Mouse (Mus musculus) spleen, postnatal 10 days (tissue): ENCODE results near the gene Rad51b.
A peak's percentile ranks its signal among the peaks of the same experiment; 100 is the strongest.

Experiments used
- DNase-seq, 2 experiments: peaks; one replicate each; pipeline ENCODE4 v3.0.0; 2021 to 2022; ENCODE audit warnings: low spot score in 2 of 2

Rad51b gene

DNA sequence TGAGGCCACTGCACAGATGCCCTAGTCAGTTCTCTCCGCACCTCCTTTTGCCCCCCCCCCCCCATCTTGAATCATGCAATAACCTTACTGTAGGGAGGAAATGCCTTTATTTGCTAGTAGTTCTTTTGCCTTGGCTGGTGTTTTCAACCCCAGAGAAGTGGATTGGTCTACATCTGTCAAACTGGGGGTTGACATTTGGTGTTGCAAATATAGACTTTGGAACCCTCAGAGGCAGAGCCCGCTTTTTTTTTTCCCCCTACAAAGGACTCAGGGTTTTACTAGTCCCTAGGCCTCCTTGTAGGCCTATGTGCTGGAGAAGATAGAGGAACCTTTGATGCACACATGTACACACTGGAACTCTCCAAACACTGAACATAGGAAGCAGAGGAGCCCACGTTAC lies 501.4 kb downstream of the Rad51b start:
- DNase-seq, result no peak

DNA sequence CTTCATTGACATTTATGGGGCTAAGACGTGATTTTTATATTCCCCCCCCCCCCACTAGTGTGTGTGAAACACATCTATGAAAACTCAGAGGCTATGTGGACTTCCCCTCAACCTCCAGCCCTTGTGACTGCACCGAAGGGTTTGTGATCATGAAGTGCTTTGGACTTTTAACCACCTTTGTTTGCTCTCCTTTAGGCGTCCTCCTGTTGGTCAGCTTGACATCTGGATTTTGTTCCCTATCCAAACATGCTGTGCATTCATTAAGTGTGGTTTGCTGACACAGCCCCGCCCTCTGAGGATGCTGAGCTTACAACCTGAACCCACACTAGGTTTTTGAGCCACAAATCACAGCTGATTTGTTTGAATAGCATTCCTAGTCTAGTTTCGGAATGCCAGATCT lies 502.3 kb downstream of the Rad51b start:
- DNase-seq, result no peak

DNA sequence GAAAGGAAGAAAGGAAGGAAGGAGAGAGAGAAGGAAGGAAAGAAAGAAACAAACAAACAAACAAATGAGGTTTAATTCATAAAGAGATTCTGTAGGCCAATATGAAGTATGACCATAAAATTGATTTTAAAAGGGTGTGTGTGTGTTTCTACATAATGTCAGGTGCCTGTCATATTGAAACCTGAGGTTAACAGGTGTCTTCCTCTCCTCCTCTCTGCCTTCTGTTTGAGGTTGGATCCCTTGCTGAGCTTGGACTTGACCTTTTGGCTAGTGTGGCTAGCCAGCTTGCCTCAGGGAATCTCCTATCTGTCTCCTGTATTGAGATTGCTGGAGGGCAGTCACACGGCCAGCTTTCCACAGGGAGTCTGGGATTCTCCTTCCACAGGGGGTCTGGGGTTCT lies 506.6 kb downstream of the Rad51b start:
- no peak for DNase-seq

DNA sequence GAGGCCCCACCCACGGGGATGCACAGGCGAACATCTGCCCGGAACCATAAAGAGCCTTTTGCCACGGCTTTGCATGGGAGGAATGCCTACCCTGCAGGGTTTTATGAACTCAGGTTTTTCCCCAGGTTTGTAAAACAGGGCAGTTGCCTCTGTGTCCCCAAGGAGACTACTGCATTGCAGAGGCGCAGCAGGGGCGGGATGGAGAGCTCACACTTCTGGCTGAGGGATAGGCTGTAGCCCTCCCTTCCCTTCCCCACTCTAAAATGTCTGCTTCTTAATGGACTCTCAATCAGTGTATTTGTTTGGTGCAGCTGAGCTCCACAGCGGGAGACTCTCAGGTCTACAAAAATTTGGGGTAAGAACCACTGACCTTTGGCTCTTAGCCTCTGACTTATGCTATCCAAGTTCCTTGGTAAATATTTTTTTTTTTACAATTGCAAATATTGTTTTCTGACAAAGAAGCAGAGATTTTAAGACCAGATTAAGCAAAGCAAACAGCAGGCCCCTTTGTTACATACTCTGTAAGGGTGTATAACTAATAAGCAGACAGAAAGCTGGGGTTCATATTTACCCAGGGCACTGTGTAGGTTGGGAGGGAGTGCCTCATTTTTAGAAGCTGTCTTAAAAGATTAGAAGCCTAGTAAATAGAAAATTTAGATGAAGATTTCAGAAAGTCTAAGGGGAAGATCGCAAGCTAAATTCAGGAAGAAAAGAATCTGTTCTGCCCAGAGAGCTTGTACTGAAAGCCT lies 507.9 kb downstream of the Rad51b start:
- DNase-seq, result no peak

DNA sequence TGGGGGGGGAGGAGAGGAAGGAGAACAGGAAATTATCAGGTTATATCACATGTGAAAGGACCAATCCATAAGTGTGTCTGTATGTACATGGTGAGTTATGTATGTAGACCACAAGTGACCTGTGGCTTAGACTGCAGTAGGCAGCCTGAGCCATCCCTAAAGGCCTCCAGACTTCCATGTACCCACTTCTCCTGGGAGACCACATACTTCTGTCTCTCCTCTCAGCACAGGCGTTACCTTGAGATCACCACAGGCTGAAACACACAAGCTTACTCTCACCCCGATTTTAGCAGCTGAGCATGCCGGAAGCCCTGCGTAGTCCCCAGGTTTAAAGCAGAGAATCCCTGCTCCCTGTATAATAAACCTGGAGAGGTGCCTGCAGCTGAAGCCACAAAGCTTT lies 509.9 kb downstream of the Rad51b start:
- DNase-seq, result no peak

DNA sequence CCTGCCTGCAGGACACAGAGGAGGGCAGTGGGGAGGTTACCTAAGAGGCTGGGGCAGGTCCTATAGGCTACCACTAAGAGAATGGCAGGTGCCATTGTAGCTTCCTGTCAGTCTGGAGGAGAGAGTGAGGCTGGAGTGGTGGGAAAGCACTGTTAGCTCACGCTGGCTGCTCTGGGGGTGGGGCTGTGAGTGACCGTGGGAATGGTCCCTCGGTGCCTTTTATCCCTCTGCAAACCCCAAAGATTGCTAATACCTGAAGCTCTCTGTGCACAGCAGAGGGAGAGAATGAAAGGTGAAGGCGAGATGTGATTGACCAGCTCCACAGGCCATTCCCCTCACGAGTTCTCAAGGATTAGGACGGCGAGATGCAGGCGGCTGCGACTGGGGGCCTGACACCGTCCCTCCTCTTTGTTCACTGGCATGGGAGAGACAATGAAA lies 510.3 kb downstream of the Rad51b start:
- DNase-seq, result no peak

DNA sequence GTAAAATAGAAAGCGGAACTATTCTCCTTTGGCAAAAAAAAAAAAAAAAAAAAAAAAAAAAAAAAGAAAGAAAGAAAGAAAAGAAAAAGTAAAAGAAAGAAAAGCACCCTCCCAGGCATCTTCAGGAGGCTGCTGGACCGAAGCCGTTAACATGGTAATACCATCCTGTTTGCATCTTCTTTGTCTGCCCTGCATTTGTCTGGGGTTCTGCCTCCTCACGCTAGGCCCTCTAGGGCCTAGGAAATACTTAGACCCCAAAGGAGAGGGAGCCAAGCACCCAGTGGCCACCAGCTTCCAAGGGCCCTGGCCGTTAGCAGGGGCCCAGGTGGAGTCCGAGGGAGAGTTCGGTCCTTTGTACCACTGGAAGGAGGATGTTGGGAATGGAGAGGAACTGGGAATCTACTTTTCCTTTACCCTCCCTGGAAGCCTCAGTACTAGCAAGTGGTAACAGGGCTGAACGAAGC lies 510.9 kb downstream of the Rad51b start:
- DNase-seq, result no peak

DNA sequence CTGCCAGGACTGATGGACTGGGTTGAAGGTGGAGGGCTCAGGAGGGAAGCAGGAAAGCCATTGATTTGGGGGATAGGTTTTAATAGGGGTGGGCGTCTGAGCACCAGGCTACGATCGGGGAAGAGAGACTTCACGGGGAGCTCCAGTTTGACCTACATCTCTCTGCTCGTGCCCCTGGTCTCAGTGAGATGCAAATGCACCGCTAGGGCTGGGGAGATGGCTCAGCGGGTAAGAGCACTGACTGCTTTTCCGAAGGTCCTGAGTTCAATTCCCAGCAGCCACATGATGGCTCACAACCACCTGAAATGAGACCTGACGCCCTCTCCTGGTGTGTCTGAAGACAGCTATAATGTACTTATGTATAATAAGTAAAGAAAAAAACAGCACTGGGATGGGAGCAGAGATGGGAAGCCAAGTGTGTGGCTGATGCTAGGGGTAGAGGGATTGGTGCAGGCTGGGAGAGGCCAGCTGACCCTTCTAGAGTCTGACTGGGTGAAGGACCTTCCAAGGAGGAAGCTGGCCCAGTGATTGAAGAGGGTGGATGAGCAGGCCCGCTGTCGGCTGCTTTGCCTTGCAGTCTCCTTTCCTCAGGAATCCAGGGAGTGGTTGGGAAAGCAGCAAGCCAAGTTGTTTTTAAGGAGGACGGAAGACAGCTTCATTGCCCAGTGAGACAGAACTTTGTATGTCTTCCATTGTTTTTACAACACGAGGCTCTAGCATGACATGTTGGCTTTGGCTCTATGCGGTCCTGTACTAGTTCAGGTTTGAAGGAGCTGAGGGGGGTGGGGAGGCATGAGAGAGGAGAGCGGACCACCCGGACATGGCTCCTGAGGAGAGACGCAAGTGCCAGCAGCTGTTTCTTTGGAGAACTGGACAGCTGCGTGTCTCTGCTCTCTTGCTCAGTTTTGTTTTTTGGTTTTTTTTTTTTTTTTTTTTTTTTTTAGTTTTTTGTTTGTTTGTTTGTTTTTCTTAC lies 511.6 kb downstream of the Rad51b start:
- DNase-seq, result no peak

DNA sequence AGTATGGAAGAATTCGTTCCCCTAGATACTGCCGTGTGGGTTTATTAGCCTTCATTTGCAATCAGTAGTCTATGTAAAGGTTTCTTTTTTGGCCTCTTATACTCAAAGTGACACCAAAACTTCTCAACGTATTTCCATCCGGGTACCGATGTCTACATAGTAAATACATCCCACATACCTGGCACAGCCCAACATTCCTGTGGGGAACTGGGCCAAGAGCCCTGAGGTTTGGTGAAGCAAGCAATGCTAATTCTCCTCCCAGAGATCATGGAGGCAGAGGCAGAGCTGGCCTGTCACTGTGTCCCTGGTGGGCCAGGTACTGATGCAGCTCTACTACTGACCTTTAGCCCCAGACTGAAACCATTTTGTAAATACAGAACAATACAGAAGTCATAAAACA lies 512.4 kb downstream of the Rad51b start:
- DNase-seq, result no peak

DNA sequence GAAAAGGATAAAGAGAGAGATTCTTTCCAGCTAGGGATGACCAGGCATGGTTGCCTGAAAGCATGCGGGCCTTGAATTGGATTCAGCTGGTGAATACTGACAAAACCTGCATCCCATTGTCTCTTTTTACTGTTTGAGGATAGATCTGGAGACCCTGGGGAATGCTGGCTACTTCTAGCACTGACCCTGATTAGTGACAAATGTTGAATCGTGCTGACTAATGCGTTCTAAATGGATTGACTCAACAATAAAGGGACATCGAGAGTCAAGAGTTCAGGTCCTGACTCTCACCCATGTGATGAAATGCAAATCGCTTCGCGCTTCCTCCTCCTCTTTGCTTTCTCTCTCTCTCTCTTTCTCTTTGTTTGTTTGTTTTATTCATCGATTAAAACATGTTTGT lies 515.3 kb downstream of the Rad51b start:
- no peak for DNase-seq

DNA sequence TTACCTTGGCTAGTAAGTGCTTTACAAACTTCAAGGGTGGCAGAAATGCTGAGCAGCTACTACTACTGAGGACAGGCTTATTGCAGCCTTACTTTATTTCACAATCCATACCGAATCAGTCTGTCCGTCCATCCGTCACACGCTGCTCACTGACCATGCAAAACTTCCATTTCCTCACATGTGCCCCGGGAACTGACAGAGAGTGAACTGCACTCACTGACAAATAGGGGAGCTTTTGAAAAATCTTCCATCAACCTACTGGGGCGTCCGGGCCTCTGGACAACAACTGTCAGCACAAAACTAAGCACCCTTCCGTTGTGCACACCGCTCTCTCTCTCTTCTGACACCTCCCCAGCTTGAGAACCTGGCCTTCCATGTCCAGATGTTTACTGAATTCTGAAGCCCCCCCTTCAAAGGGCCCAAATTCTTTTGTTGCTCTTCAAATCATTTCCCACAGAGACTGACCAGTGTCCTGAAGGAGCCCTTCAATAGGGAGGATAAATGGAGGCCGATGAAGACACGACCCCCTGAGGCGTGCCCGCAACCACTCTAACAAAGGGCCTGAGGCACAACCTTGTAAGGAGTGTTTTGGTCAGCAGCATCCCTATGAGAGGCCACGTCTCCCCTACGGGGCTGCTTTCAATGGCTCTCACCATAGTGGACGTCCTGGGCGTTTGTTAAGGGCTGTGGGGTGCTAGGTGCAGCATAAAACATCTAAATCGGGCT lies 515.9 kb downstream of the Rad51b start:
- DNase-seq, result no peak

DNA sequence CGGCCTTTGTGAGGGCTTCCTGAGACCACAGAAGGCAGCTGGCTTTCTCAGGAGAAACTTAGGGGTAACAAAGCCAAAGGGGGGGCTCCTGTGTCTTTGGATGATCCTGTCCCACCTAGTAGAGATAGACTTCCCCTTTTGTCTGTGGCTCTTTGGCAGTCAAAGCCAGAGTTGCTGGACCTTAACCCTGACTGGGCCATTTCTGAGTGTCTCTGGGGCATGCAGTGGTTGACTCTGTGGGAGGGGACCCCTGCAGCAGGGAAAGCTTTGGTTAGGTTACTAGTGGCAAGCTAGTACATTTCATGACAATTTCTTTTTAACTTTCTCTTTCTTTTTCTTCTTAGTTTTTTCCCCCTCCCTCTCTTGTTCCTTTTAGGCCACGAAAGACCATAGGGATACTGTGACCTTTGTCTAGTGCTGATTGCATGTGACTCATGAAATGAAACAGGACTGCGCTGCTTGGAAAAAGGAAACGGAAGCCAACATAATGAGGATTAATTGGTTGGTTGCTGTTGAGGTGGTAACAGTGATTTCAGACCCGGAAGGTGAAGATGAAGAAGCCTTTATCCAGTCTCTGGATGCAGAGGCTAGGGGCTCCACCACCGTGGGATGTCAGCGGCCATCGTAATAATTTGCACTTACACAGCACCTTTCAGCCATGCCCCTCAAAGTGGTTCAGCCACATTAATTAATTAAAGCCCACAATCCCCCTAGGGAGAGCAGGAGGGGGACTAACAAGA lies 516.7 kb downstream of the Rad51b start:
- no peak for DNase-seq

DNA sequence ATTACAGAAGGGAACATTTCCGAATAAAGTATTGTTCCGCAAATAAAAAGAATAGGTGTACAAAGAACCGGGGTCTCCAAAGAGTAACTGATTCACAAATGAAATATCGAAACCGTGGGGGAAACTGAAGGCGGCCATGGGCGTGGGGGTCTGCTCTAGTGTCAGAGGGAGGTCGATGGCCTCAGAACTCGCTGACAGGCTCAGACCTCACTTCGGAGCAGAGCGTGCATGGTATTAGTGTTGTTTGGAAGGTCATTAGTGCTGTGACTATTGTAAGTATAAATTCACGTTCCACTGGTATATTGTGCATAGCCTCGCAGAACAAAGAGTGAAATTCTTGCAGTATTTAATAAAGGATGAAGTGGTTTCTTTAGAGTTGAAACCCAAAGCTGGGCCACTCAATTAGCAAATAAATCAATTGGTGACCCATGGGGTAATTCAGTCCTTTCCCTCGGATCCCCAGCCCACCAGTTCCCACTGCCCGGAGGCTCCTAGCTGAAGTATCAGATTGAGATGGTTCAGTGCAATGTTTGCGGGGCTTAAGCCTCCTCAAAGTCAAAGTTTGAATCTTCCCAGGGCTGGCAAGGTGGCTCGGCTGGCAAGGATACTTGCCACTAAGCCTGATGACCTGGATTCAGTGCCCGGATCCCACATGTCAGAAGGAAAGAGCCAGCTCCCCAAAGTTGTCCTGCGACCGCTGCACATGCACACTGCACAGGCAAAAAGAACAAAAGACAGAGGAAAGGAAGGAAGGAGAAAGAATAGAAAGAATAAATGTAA lies 517.4 kb downstream of the Rad51b start:
- no peak for DNase-seq

DNA sequence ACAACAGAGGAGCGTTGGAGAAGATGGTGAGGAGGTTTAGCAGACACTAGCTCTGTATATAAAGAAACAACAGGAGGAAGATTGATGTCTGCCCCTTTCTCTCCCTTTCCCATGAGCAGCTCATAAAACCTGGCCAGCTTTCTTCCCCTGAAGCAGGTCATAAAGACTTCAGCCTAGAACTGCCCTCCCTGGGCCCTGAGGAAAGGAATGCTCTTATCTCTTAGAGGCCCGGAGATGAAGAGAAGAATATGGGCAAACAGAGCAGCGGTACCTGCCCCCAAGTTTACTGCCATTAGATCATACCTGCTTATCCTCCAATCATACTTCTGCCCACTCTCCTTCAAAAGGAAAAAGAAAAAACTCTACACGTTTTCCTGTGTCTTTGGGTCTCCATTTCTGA lies 519.2 kb downstream of the Rad51b start:
- no peak for DNase-seq

DNA sequence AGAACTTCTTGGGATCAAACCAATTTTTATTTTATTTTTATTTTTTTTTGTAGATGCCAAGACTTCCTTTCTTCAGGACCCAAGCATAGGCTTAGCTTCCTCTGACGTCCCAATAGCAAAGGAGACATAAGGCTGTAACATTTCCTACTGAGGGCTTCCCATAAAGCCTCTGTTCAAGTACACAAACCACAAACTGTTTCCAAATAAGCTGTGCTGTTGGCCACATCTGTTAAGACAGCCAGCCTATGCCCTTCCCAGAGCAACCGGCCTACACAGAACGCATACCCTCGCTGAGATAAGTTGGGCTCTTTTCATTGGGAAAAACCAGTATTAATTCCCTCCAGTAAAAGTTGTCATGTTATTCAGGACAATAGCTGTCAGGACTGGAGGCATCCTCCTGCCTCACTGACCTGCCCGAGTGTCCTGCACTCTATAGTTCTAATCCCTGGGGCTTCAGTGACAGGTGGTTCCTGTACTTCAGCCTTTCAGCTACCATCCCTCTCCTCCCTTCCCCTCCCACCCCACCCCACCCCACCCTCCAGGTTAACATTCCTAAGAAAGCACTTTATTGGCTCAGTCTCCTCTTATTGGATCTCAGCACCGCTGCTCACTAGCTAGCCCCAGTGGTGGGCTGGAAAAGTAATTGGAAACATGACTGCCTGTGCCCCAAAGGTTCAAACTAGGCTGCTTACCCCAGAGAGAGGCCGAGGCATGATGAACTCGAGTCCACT lies 523.3 kb downstream of the Rad51b start:
- no peak for DNase-seq

DNA sequence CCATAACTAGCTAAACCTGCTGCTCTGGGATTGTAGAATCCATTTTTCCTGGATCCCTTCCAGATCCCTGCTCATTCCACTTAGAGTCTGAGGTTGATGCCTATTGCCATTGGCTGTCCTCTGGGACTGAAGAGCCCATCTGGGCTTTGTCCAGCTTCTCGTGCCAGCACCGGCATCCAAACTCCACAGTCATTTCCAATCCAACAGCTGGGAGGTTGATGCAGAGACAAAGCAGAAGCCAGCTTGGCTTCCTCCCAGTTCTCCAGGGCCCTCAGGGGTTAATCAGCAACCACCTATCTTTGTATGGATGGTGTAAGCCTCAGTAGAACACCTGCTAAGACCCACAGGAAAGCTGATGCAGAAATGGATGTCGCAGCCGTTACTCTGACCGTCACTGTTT lies 524.8 kb downstream of the Rad51b start:
- no peak for DNase-seq

DNA sequence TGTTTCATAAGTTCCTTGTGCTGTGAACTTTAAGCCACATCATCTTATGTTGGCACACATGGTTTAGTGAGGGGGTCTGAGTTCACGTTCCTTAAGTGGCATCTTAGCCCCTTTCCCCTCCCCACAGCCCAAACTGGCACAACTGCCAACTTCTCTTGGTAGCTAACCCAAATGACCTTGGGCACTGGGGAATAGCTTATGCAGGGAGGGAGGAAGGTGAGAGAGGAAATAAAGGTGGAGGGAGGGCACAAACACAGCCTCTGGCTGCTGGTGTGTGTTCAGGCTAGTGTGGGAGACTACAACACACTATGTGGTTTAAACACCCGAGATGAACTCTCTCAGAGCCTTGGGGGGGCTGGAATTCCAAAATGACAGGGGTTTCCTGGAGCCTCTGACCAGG lies 525.3 kb downstream of the Rad51b start:
- no peak for DNase-seq

DNA sequence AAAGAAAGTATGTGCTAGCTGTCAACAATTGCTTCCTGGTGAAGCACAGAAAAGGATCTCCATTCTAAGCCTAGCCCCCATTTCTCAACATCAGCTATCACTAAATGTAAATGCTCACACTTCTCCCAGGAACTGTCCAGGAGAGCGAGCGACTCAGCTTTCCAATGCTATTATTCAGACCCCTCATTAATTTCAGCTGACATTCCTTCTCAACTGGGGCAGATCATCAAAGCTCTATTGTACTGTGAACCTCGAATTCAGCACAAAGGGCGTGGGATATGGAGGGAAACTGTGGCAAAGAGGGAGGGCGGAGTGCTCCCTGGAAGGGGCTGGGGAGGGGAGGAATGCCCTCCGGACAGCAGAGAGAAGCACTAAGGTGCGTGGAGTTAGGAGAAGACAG lies 528.8 kb downstream of the Rad51b start:
- DNase-seq, result no peak

DNA sequence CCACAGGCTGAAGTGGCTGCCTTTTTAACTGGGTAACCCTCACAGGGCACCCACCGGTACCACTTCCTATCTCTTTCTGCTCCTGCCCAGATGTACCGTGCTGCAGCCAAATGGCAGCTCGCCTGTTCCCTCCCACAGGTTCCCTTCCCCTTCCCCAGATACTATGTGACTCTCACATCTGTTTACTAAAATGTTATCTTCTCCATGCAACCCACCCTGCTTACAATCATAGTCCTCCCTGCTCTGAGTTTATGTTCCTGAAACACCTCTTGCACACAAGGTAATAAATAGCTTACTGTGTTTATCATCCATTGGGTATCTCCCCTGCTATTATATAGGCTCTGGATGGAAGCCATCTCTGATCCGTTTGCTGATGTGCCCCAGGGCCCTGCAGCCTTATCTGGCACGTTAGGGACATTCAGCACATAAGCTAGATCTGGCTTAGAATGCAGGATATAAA lies 530.2 kb downstream of the Rad51b start:
- peak in 1 of 2 experiments; percentile 31 for DNase-seq

DNA sequence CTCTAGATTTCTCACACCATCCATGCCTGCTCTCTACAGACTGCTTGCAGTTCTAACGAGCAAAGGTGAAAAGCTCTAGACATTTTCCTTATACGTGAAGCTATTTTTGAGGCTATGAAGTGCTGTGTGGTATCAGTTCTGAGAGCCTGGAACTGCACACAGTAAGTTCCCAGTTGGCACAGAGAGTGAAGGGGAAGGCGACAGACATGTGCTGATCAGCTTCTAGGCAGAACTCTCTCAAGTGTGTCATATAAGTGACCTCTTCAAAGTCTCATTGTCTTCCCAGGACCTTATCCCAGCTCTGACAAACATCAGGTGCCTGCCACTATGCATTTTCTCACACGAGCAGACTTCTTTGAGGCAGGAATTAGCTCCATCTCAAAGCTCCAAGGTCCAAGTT lies 530.7 kb downstream of the Rad51b start:
- no peak for DNase-seq
